Mouse (Mus musculus) heart, embryonic 13.5 days (tissue): Measurements from ENCODE around the gene Spns3. TPM values are rescaled to one million over a fixed set of nuclear protein-coding genes. Genes with fewer than 3 reads are reported as not detected.

Source experiments
- ATAC-seq: fragments of 200-750 bp; cut with Nextera tagmentation; 2 replicates; pipeline ENCODE4 v1.8.0; 2017; ENCODE audit warnings: moderate TSS enrichment; ENCODE audit not compliant: insufficient number of reproducible peaks, low FRiP score, low TSS enrichment; ENCODE audit errors: extremely low read depth
- H3K27ac ChIP-seq: fragments of 300-500 bp; sonication (generic); replicated peaks from 2 replicates; pipeline ENCODE4 v1.5.1; 2015; ENCODE audit warnings: moderate library complexity, mild to moderate bottlenecking, inconsistent platforms
- H3K27me3 ChIP-seq: fragments of 300-500 bp; sonication (generic); replicated peaks from 2 replicates; pipeline ENCODE4 v1.6.1; 2015; ENCODE audit warnings: mild to moderate bottlenecking, inconsistent platforms
- H3K36me3 ChIP-seq: fragments of 300-500 bp; sonication (generic); 2 replicates; pipeline ENCODE4 v1.6.1; 2015; ENCODE audit warnings: mild to moderate bottlenecking, inconsistent platforms
- H3K4me1 ChIP-seq: fragments of 300-500 bp; sonication (generic); 2 replicates; pipeline ENCODE4 v1.6.1; 2015; ENCODE audit warnings: inconsistent platforms
- H3K4me2 ChIP-seq: fragments of 300-500 bp; sonication (generic); 2 replicates; pipeline ENCODE4 v1.6.1; 2015; ENCODE audit warnings: inconsistent platforms, mild to moderate bottlenecking, moderate library complexity
- H3K4me3 ChIP-seq: fragments of 300-500 bp; sonication (generic); 2 replicates; pipeline ENCODE4 v1.5.1; 2015; ENCODE audit warnings: moderate library complexity, mild to moderate bottlenecking, inconsistent platforms
- H3K9ac ChIP-seq: fragments of 300-500 bp; sonication (generic); 2 replicates; pipeline ENCODE4 v1.6.1; 2015; ENCODE audit warnings: inconsistent platforms, mild to moderate bottlenecking, moderate library complexity
- H3K9me3 ChIP-seq: fragments of 300-500 bp; sonication (generic); 2 replicates; pipeline ENCODE4 v1.6.1; 2016; ENCODE audit warnings: inconsistent platforms
- WGBS: fragments of 180-500 bp; shearing (Covaris S2); methylation state at CpG from one replicate; pipeline ENCODE4 v1.1.7; 2015; ENCODE audit warnings: mixed read lengths; 5-methylcytosine and 5-hydroxymethylcytosine counted together
- polyA plus RNA-seq: library from polyadenylated mRNA; unstranded; fragments of >200 nt; fragmentation: Nextera tagmentation; extraction: Ambion mirVana; gene quantifications from 2 replicates; pipeline ENCODE4 v1.2.1, GENCODE M21; 2015

Spns3 gene
- polyA plus RNA-seq, 1 experiment from 2014 or later, result 0.13 TPM

DNA sequence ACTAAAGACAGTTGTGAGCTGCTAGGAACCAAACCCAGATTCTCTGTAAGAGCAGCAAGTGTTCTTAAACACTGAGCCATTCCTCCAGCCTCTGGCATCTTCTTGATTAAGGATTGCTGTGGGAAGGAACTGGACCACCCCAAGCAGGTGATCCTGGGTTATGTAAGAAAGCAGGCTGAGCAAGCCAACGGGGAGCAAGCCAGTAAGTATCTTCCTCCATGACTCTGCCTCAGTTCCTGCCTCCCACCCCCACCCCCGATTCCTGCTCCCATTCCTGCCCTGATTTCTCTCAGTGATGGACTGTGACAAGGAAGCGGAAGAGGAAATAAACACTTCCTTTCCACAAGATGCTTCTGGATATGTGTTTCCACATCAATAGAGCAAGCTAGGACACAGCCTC lies 17.4 kb downstream of the Spns3 start:
- H3K9ac ChIP-seq, result no peak overlapping the region
- H3K9me3 ChIP-seq, result 0 out of 2 replicates have a peak, but pooled peaks cover 3% of the 10 kb centered on the region
- 65% methylated on average over 3 of the region's 3 CpGs for WGBS
- H3K4me1 ChIP-seq, result no peaks in the 10 kb centered on the region
- H3K36me3 ChIP-seq, result no peaks in the 10 kb centered on the region
- no peak overlapping the region for H3K4me3 ChIP-seq
- no peak for ATAC-seq
- no peak overlapping the region for H3K4me2 ChIP-seq
- H3K27me3 ChIP-seq, result peaks cover 14% of the 10 kb centered on the region
- no peak overlapping the region for H3K27ac ChIP-seq

DNA sequence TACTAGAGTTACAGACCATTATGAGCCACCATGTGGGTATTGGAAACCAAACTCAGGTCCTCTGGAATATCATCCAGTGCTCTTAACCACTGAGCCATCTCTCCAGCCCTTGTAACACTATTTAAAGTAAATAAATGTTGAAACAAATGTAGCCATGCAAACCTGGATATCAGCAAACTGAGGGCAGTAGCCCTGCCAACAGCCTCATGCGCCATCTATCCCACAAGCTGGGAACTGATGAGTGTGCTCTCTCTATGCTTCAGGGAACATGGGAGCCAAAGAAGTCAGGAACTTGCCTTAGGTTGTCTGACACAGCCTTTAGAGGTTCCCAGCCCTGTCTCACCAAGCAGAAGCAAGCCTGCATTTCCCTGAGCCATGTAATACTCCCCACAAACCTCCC lies 18.7 kb downstream of the Spns3 start:
- peaks cover 14% of the 10 kb centered on the region for H3K27me3 ChIP-seq
- ATAC-seq, result no peak
- 67% methylated on average over 1 of the region's 1 CpGs for WGBS
- H3K36me3 ChIP-seq, result no peaks in the 10 kb centered on the region
- H3K4me2 ChIP-seq, result no peak overlapping the region
- 0 out of 2 replicates have a peak, but pooled peaks cover 3% of the 10 kb centered on the region for H3K9me3 ChIP-seq
- no peak overlapping the region for H3K4me3 ChIP-seq
- H3K27ac ChIP-seq, result no peak overlapping the region
- H3K4me1 ChIP-seq, result no peaks in the 10 kb centered on the region
- H3K9ac ChIP-seq, result no peak overlapping the region

DNA sequence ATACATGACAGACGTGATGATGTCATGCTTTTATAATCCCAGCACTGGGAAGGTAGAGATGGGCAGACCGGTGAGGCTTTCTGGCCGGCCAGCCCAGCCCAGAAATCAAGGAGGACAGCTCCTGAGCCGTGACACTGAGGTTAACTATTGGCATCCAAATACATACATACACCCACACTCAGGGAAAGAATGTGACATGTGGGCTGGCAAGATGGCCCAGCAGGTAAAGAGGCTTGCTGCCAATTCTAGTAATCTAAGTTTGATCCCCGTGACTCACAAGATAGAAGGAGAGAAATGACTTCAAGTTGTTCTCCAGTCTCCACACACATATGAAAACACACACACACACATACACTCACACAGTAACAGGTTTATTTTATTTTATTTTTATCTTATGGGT lies 19.2 kb downstream of the Spns3 start:
- no peaks in the 10 kb centered on the region for H3K36me3 ChIP-seq
- H3K27ac ChIP-seq, result no peak overlapping the region
- peaks cover 14% of the 10 kb centered on the region for H3K27me3 ChIP-seq
- 0 out of 2 replicates have a peak, but pooled peaks cover 3% of the 10 kb centered on the region for H3K9me3 ChIP-seq
- H3K9ac ChIP-seq, result no peak overlapping the region
- 74% methylated on average over 5 of the region's 5 CpGs for WGBS
- no peaks in the 10 kb centered on the region for H3K4me1 ChIP-seq
- no peak overlapping the region for H3K4me2 ChIP-seq
- no peak for ATAC-seq
- no peak overlapping the region for H3K4me3 ChIP-seq

DNA sequence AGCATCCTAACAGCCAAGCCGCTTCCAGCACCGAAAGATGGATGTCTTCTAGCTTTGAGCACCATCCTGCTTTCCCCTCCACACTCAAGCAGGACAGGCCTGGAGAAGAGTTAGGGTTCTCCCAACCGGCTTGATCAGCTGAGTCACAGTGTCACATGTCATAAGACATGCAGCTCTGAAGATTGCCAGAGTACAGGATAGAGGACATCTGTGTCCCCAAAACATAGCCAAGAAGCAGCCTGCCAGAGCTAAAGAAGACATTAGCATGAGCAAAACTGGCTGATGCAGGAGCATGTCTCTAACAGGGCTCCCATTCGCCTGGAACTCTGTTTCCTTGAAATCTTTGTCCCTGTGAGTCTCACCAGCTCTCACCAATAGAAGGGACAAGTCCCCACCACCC lies 24.1 kb downstream of the Spns3 start:
- Histone ChIP-seq H3K4me3 (no peak overlapping the region), H3K4me2 (no peak overlapping the region), H3K9ac (no peak overlapping the region), H3K27ac (no peak overlapping the region), H3K36me3 (no peaks in the 10 kb centered on the region), H3K9me3 (no peaks in the 10 kb centered on the region), H3K4me1 (peaks cover 7% of the 10 kb centered on the region), H3K27me3 (peaks cover 14% of the 10 kb centered on the region)
- ATAC-seq, result no peak
- WGBS, result 73% methylated on average over 4 of the region's 4 CpGs

DNA sequence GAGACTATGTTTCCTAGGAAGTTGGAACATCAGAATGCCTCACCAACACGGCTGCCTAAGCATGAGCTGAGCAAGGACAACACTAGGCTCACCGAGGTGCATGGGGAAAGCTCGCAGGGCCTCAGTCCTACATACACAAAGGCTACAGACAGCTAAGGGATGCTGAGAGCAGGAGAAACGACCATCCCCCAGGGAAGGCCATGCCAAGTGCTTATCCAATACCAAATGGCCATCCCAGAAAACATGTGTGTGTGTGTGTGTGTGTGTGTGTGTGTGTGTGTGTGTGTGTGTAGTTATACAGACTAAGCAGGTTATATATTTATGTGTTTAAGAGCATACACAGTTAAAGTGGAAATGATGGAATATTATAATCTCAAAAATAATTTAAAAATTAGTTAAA lies 26.6 kb downstream of the Spns3 start:
- Histone ChIP-seq H3K4me2 (no peak overlapping the region), H3K9ac (no peak overlapping the region), H3K4me1 (peaks cover 7% of the 10 kb centered on the region), H3K9me3 (no peaks in the 10 kb centered on the region), H3K27ac (no peak overlapping the region), H3K27me3 (peaks cover 5% of the 10 kb centered on the region), H3K4me3 (no peak overlapping the region), H3K36me3 (no peaks in the 10 kb centered on the region)
- no peak for ATAC-seq
- 50% methylated on average over 4 of the region's 4 CpGs for WGBS

DNA sequence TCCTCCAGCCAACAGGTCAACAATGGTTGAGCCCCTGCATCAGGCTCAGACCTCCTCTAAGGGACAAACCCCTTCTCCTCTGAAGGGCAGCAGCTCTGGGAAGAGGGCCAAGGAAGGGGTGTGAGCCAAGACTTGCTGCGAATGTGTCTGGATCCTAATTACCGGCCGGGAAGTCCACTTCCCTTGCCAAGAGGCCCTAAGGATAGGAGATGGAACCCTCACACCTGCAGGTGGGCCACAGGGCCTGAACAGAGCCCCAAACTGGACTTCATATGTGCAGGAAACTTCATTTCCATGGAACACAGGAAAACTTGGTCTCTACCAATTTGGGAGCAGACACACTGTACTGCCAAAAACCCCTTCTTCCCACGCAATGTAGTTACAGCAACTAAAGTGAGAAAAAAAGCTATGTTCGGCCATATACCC lies 27.7 kb downstream of the Spns3 start:
- Histone ChIP-seq H3K9ac (no peak overlapping the region), H3K4me1 (peaks cover 7% of the 10 kb centered on the region), H3K36me3 (no peaks in the 10 kb centered on the region), H3K9me3 (no peaks in the 10 kb centered on the region), H3K27me3 (no peaks in the 10 kb centered on the region), H3K27ac (no peak overlapping the region), H3K4me2 (no peak overlapping the region), H3K4me3 (no peak overlapping the region)
- WGBS, result 55% methylated on average over 5 of the region's 5 CpGs
- ATAC-seq, result no peak

DNA sequence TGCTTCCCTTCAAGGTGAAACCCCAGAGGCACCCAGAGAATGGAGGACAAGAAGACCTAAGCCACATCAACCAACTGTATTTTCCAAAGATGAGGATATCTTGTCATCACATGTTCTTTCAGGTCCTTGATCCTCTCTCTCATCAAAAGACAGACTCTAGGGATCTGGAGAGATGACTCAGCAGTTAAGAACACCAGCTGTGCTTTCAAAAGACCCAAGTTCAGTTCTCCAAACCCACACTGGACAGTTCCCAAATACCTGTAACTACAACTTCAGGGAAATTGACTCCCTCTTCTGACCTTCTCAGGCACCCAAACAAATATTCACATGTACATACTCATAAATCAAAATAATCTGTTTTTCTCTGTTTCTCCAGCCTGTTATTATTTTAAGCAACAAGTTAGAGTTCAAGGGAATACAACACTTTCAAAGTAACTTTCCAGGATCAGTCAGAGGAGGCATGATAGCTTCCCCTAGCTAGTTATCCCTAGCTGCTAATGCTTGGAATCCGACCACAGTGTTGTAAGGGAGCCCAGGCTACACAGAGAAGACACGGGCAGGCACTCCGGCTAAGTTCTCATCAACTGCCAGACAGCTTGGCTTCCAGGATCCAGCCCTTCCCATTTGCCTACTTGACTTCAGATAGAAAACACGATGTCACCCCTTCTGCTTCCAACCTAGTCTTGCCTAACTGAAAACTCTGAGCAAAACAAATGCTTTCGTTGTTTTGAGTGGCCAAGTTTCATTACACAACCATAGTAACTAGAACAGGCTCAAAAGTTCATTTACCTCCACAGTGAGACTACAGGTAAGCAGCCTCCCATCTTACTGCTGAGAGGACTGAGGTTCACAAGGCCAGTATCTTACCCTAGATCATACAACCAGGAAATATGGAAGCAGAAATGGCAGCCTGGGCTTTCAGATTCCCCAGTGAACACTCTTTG lies 28.4 kb downstream of the Spns3 start:
- Histone ChIP-seq H3K4me2 (no peak overlapping the region), H3K27ac (no peak overlapping the region), H3K4me1 (peaks cover 7% of the 10 kb centered on the region), H3K9me3 (no peaks in the 10 kb centered on the region), H3K4me3 (no peak overlapping the region), H3K27me3 (no peaks in the 10 kb centered on the region), H3K36me3 (no peaks in the 10 kb centered on the region), H3K9ac (no peak overlapping the region)
- WGBS, result 64% methylated on average over 5 of the region's 5 CpGs
- no peak for ATAC-seq

DNA sequence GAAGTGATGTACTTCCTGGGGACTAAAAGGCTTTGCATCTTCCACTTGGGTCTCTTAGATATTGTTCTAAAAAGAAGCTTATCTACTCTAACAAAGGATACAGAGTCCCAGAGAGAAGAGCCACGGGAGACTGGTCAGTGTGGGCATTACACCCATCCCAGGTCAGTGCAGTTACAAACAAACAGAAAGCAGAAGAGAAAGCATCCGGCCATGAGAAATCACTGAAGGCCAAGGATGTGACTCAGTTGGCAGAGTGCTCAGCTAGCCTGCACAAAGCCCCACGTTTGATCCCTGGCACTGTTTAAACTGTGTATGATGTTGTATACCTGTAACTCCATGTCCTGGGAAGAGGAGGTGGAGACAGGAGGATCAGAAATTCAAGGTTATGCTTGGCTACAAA lies 30.4 kb downstream of the Spns3 start:
- Histone ChIP-seq H3K4me1 (peaks cover 7% of the 10 kb centered on the region), H3K27me3 (no peaks in the 10 kb centered on the region), H3K4me2 (no peak overlapping the region), H3K27ac (no peak overlapping the region), H3K4me3 (no peak overlapping the region), H3K36me3 (no peaks in the 10 kb centered on the region), H3K9me3 (no peaks in the 10 kb centered on the region), H3K9ac (no peak overlapping the region)
- ATAC-seq, result no peak
- WGBS, result 48% methylated on average over 3 of the region's 3 CpGs

DNA sequence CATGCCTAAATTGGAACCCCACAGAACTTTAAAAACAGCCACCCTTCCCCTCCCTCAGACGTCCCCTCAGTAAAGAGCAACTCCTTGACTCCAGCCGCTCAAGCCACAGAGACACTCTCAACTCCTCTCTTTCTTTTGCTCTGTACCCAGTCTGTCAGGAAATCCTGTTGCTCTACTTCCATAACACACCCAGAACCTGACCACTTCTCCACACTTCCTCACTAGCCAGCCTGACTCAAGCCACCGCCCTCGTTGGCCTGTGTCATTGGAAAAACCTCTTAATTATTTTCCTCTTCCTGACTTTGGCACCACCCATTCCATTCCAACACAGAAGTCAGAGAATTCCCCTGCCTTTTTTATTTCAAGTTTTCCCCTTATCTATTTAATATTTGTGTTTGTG lies 31.1 kb downstream of the Spns3 start:
- Histone ChIP-seq H3K9me3 (no peaks in the 10 kb centered on the region), H3K27ac (no peak overlapping the region), H3K4me1 (peaks cover 7% of the 10 kb centered on the region), H3K4me2 (no peak overlapping the region), H3K4me3 (no peak overlapping the region), H3K9ac (no peak overlapping the region), H3K27me3 (no peaks in the 10 kb centered on the region), H3K36me3 (no peaks in the 10 kb centered on the region)
- 58% methylated on average over 4 of the region's 4 CpGs for WGBS
- no peak for ATAC-seq

DNA sequence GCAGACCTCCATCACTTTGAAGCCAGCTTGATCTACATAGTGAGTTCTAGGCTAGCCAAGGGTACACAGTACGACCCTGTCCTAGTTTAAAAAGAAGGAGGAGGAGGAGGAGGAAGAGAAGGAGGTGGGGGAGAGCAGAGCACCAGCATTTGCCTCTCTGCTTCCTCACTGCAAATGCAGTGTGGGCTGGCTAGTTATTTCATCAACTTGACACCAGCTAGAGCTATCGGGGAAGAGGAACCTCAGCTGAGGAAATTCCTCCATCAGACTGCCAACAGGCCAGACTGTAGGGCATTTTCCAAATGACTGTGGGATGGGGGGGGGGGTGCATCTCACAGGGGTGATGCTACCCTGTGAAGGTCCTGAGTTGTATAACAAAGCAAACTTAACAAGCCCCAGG lies 31.9 kb downstream of the Spns3 start:
- ATAC-seq, result no peak
- no peaks in the 10 kb centered on the region for H3K36me3 ChIP-seq
- no peak overlapping the region for H3K9ac ChIP-seq
- peaks cover 7% of the 10 kb centered on the region for H3K4me1 ChIP-seq
- H3K9me3 ChIP-seq, result no peaks in the 10 kb centered on the region
- H3K4me3 ChIP-seq, result no peak overlapping the region
- no peak overlapping the region for H3K4me2 ChIP-seq
- no peak overlapping the region for H3K27ac ChIP-seq
- H3K27me3 ChIP-seq, result no peaks in the 10 kb centered on the region
- 47% methylated on average over 2 of the region's 2 CpGs for WGBS

DNA sequence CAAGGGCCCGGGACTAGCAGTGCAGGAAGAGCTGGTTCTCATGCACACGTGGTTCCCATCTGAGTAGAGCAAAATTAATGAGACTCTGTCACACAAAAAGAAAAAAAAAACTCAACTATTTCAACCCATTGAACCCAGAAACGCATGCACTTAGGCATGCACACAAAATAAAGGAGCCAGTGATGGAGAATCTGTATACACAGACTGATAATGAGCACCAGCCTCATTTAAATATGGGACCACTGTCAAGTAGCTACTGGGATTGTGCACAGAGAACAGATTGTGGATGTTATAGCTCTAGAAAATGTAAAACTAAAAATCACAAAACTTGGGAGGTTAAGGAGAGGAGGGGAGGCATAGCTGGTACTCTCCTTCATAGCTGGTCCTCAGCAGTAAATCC lies 35.3 kb downstream of the Spns3 start:
- Histone ChIP-seq H3K9me3 (no peaks in the 10 kb centered on the region), H3K36me3 (no peaks in the 10 kb centered on the region), H3K4me2 (no peak overlapping the region), H3K4me1 (no peaks in the 10 kb centered on the region), H3K27me3 (no peaks in the 10 kb centered on the region), H3K9ac (no peak overlapping the region), H3K4me3 (no peak overlapping the region), H3K27ac (no peak overlapping the region)
- no peak for ATAC-seq
- 62% methylated on average over 3 of the region's 3 CpGs for WGBS

DNA sequence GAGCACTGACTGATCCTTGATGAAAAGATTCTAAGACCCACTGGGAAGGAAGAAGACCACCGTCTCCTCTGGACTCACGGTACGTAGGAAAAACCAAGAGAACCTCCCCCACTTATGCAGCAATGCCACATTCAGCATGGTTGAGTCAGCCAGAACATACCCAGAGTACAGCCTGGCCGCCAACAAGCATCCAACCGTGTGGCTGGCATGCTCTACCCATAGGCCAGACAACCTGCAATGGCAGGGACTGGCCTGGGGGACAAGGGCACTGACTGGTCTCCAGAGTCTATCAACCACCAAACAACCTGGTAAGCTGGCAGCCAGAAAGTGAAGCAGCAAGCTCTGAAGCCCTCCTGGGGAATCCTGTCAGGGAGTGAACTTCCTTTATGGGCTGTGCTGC lies 41.7 kb downstream of the Spns3 start:
- ATAC-seq, result no peak
- Histone ChIP-seq H3K27me3 (peaks cover 10% of the 10 kb centered on the region; the same call in 1 of the 2 replicates), H3K4me3 (no peak overlapping the region), H3K4me2 (no peak overlapping the region), H3K9me3 (no peaks in the 10 kb centered on the region), H3K9ac (no peak overlapping the region), H3K36me3 (no peaks in the 10 kb centered on the region), H3K4me1 (peaks cover 10% of the 10 kb centered on the region), H3K27ac (no peak overlapping the region)
- WGBS, result 79% methylated on average over 5 of the region's 5 CpGs
